Mouse (Mus musculus) stomach, postnatal 0 days (tissue): ENCODE results near the gene Myom1.

Experiments
- CTCF ChIP-seq: IDR thresholded peaks from 2 replicates; pipeline ENCODE4 v1.5.1; 2016; ENCODE audit warnings: antibody characterized with exemption, low read depth, mild to moderate bottlenecking, moderate library complexity
- EP300 ChIP-seq: optimal IDR thresholded peaks from 2 replicates; pipeline ENCODE3; 2016; ENCODE audit warnings: antibody characterized with exemption

- TF ChIP-seq CTCF = no peak
- no peak for TF ChIP-seq EP300
These were observed 16.8 kb downstream of the Myom1 start for GRCm38 (mm10) chr17:71019309-71019655.
